Mouse (Mus musculus) small intestine, adult 2 months (tissue): ENCODE results near the gene Creld2.

Experiments used
- CTCF ChIP-seq: fragments of 200-500 bp; IDR thresholded peaks from 2 replicates; pipeline ENCODE4 v1.5.1; 2012; ENCODE audit warnings: low read depth, mild to moderate bottlenecking, control low read depth, inconsistent platforms, low read length, moderate library complexity, mixed read lengths; ENCODE audit not compliant: insufficient replicate concordance, insufficient read length; ENCODE audit errors: extremely low read depth
- POLR2A ChIP-seq: fragments of 200-500 bp; IDR thresholded peaks from 2 replicates; pipeline ENCODE4 v1.6.1; 2012; ENCODE audit warnings: low read depth, mild to moderate bottlenecking, control low read depth, inconsistent platforms, low read length, moderate library complexity

GRCm38 (mm10) chr15:88854969-88855830, 35.8 kb downstream of the Creld2 start:
- no peak for TF ChIP-seq POLR2A
- TF ChIP-seq CTCF, result no peak
